Mouse (Mus musculus): ENCODE measurements around the gene Fam47e. TPM values are rescaled to one million over a fixed set of nuclear protein-coding genes. Genes with fewer than 3 reads are reported as not detected.

The Fam47e gene
- polyA plus RNA-seq (2012), result not detected in 2 replicates

GRCm38 (mm10) chr5:92554891-92555511, at the start of gene Fam47e:
Gene Fam47e (plus strand): TSS chr5:92555069.
- no peak for TF ChIP-seq GATA1 (IDR thresholded peaks at IDR 0.05; ENCODE audit: low read length)

- TF ChIP-seq GATA1 (IDR thresholded peaks at IDR 0.05; ENCODE audit: low read length), result no peak
Measured at GRCm38 (mm10) chr5:92505402-92505865, 49.4 kb upstream of the Fam47e start.

- TF ChIP-seq GATA1 (IDR thresholded peaks at IDR 0.05; ENCODE audit: low read length), result no peak
Measured at GRCm38 (mm10) chr5:92506301-92506729, 48.6 kb upstream of the Fam47e start.

GRCm38 (mm10) chr5:92506733-92507132, 48.1 kb upstream of the Fam47e start, which contains the start of gene Scarb2:
Gene Scarb2 (minus strand): TSS chr5:92506833.
- no peak for TF ChIP-seq GATA1 (IDR thresholded peaks at IDR 0.05; ENCODE audit: low read length)

GRCm38 (mm10) chr5:92508853-92509252, 46.0 kb upstream of the Fam47e start:
- no peak for TF ChIP-seq GATA1 (IDR thresholded peaks at IDR 0.05; ENCODE audit: low read length)

- no peak for TF ChIP-seq GATA1 (IDR thresholded peaks at IDR 0.05; ENCODE audit: low read length)
Measured at GRCm38 (mm10) chr5:92511256-92511655, 43.6 kb upstream of the Fam47e start.

- no peak for TF ChIP-seq GATA1 (IDR thresholded peaks at IDR 0.05; ENCODE audit: low read length)
Measured at GRCm38 (mm10) chr5:92512066-92512465, 42.8 kb upstream of the Fam47e start.

GRCm38 (mm10) chr5:92524821-92525258, 30.0 kb upstream of the Fam47e start:
- no peak for TF ChIP-seq GATA1 (IDR thresholded peaks at IDR 0.05; ENCODE audit: low read length)

GRCm38 (mm10) chr5:92539698-92540097, 15.2 kb upstream of the Fam47e start:
- TF ChIP-seq GATA1 (IDR thresholded peaks at IDR 0.05; ENCODE audit: low read length), result no peak

GRCm38 (mm10) chr5:92552611-92553010, 2.3 kb upstream of the Fam47e start:
- no peak for TF ChIP-seq GATA1 (IDR thresholded peaks at IDR 0.05; ENCODE audit: low read length)

- TF ChIP-seq GATA1 (IDR thresholded peaks at IDR 0.05; ENCODE audit: low read length), result no peak
Measured at GRCm38 (mm10) chr5:92553939-92554338, 930 bp upstream of the Fam47e start.

GRCm38 (mm10) chr5:92554443-92554842, 426 bp upstream of the Fam47e start:
- no peak for TF ChIP-seq GATA1 (IDR thresholded peaks at IDR 0.05; ENCODE audit: low read length)

- TF ChIP-seq GATA1 (IDR thresholded peaks at IDR 0.05; ENCODE audit: low read length), result no peak
Measured at GRCm38 (mm10) chr5:92555905-92556304, 1.0 kb downstream of the Fam47e start.

GRCm38 (mm10) chr5:92557508-92557907, 2.6 kb downstream of the Fam47e start:
- TF ChIP-seq GATA1 (IDR thresholded peaks at IDR 0.05; ENCODE audit: low read length), result no peak

- no peak for TF ChIP-seq GATA1 (IDR thresholded peaks at IDR 0.05; ENCODE audit: low read length)
Measured at GRCm38 (mm10) chr5:92560201-92560600, 5.3 kb downstream of the Fam47e start.

- TF ChIP-seq GATA1 (IDR thresholded peaks at IDR 0.05; ENCODE audit: low read length), result no peak
Measured at GRCm38 (mm10) chr5:92562002-92562401, 7.1 kb downstream of the Fam47e start.

GRCm38 (mm10) chr5:92571232-92571631, 16.4 kb downstream of the Fam47e start:
- no peak for TF ChIP-seq GATA1 (IDR thresholded peaks at IDR 0.05; ENCODE audit: low read length)

Measured in G1E-ER4 (cell line).